Mouse (Mus musculus) embryonic fibroblast, embryonic 13.5 days (primary cell): Measurements from ENCODE around the gene Sim1. TPM values are rescaled to one million over a fixed set of nuclear protein-coding genes. Genes with fewer than 3 reads are reported as not detected.
A peak's percentile ranks its signal among the peaks of the same experiment; 100 is the strongest.

ENCODE experiments used
- H3K27ac ChIP-seq: 2 replicates; pipeline ENCODE4 v1.5.1; 2012; ENCODE audit warnings: low read length, control low read depth, inconsistent platforms; ENCODE audit not compliant: insufficient read depth
- H3K4me1 ChIP-seq: 2 replicates; pipeline ENCODE4 v1.6.1; 2011; ENCODE audit warnings: low read length; ENCODE audit not compliant: control insufficient read depth, insufficient read depth
- H3K4me3 ChIP-seq: 2 replicates; pipeline ENCODE4 v1.5.1; 2011; ENCODE audit warnings: mild to moderate bottlenecking, control low read depth, low read length; ENCODE audit not compliant: insufficient read depth
- CTCF ChIP-seq: IDR thresholded peaks from 2 replicates; pipeline ENCODE4 v1.5.1; 2011; ENCODE audit warnings: mild to moderate bottlenecking, control low read depth, low read length, moderate library complexity, borderline replicate concordance; ENCODE audit not compliant: insufficient read depth
- POLR2A ChIP-seq: IDR thresholded peaks from 2 replicates; pipeline ENCODE4 v1.6.1; 2011; ENCODE audit warnings: low read depth, mild to moderate bottlenecking, control low read depth, low read length, moderate library complexity
- polyA plus RNA-seq: library from polyadenylated mRNA; stranded (reverse); fragments of >200 nt; gene quantifications from 2 replicates; pipeline ENCODE4 v1.2.4, GENCODE M21; 2011; ENCODE audit warnings: low read depth; ENCODE audit not compliant: missing spikeins, insufficient read length

Sim1 gene
- polyA plus RNA-seq, 1 experiment: 3.0 TPM

DNA sequence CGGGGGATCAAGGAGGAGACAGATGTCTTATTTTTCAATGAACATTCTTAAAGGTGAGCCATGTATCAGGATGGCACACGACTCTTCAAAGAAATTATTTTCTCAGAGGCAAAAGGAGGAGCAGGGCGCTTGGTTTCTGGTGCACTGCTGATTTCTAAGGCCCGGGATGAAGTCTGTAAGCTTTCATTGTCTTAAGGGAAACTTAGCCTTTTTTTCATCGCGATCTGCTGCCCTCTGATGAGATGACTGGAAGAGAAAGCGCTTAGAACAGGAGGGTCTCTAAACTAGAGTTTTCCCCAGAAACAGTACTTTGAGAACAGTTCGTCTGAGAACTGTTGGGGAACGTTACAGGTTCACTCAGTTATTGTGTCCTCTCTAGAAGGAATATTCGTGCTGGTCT, 1.0 kb upstream of the Sim1 start:
- Histone ChIP-seq H3K4me3 (no peak overlapping the region), H3K4me1 (no peaks in the 10 kb centered on the region), H3K27ac (no peak overlapping the region)
- no peak for TF ChIP-seq POLR2A
- TF ChIP-seq CTCF: no peak

DNA sequence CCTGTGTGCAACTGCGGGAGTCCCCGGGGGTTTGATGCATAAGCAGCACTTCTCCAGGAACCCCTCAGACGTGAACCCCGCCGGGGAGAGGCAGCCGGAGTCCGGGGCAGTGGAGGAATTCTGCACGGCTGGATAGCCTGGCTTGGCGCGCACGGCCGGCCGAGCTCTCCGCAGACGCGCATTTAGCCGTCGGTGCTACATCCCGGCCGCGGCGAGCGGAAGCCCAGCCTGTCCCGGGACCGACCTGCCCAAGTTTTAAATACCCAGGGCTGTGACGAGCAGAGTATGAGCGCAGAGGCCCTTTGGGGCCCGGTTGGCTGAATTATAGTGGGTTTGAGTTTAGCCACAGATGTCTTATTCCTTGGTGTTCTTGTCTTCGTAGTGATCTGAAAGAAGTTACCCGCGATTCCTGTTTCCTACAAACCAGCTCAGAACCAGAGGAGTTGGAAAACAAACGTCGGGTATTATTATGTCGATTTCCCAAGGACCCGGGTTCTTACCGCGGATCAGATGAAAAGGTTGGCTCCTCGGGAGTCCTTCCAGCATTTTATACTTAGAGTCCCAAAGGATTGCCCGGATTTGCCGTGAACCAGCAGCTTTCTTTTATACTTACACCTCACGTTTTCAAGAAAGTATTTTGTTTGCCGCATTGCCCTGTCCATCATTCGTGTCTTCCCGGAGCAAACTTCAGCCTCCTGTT, 687 bp downstream of the Sim1 start:
- Histone ChIP-seq H3K4me1 (no peaks in the 10 kb centered on the region), H3K4me3 (peak overlapping the region; percentile 26), H3K27ac (no peak overlapping the region)
- TF ChIP-seq CTCF (no peak), POLR2A (no peak)

GRCm38 (mm10) chr10:50895881-50896766, 1.6 kb downstream of the Sim1 start:
- no peak for TF ChIP-seq CTCF
- no peak for TF ChIP-seq POLR2A
- peak overlapping the region; percentile 9; the same call in 1 of the 2 replicates for H3K4me3 ChIP-seq
- no peak overlapping the region for H3K27ac ChIP-seq
- no peaks in the 10 kb centered on the region for H3K4me1 ChIP-seq

DNA sequence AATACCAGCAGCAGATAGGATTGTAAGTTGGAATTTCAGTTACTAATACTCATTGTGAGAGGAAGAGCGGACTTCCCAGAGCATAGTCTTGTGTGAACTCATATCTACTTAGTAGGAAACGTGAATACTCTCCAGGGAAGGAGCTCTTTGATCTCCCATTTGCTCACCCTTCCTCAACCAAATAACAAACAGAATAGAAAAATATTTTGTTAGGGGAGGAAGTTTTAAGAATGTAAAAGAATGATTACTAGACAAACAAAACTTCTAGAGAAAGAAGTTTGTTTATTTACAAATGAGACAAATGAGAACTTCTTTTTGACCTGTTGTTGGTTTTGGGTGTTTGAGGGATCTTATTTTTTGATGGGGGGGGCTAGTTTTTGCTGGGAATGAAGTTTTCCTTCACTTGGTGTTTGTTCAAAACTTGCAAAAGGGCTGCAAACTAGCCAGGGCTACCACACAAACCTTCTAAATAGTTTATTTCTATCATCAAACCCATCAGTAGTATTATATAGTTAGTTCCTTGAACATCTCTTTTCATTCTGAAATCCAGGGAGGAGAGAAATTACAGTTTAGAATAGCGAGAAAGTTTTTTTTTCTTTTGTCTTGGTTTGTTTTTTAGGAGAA, 2.3 kb downstream of the Sim1 start:
- Histone ChIP-seq H3K4me3 (no peak overlapping the region), H3K27ac (no peak overlapping the region), H3K4me1 (no peaks in the 10 kb centered on the region)
- TF ChIP-seq CTCF (no peak), POLR2A (no peak)

GRCm38 (mm10) chr10:50897530-50898471, 3.2 kb downstream of the Sim1 start:
- H3K4me3 ChIP-seq: no peak overlapping the region
- H3K4me1 ChIP-seq: no peaks in the 10 kb centered on the region
- no peak overlapping the region for H3K27ac ChIP-seq
- TF ChIP-seq POLR2A (no peak), CTCF (no peak)

DNA sequence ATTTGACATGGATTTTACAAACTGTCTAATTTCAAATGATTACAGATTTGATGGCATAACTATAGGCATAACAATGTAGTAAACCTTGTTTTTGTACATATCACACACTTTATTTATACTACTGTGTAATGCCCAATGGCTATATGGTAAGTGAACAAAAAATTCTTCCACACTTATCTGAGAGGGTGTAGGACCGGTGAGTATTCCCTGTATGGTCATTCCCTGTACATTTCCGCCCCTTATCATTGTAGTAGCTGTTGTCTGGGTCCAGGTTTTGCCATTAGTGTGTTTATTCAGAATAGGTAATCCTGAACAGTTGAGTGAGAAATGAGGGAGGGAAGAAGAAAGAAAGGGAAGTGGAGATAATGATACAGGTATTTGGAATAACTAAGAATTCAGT, 4.1 kb downstream of the Sim1 start:
- H3K4me3 ChIP-seq: no peak overlapping the region

DNA sequence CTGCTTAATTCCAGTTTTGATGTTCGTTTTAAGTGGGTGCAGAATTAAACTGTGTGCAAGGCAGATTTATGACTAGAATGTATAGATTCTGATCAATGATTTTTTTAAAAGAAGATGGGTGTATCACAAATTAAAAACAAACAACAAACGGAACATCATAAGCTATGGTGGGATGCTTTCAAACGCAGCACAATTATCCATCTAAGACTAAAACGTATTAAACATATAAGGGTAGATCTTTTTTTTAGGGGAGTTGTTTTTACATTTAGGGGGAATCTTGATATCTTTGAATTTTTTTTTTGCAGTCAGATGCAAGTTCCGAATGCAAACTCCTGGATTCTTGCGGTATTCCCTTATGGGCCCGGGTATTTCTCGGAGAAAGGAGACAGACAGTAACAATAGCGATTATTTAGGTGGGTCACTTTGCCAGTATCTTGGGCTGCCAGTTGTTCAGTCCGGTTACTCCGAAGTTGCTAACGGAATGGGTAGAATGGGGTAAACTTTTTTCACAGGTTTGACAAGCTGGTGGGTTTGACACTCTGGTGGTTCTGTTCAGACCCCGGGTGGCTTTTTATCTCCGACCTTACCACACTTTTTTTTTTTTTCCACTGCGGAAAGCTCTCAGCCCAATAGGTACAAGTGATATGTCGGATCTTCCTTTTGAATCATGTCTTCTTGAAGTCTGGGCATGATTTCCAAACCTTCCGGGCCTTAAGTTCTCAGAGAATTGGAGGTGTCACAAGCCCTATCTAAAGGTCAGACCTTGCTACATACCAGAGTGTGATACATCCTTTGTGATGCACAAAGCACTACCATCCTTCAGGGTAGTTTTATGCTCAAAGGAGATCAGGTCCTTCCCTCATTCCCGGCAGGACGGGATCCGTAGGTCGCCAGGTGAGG, 5.5 kb downstream of the Sim1 start:
- no peak for TF ChIP-seq POLR2A
- TF ChIP-seq CTCF: no peak

More for the DNA sequence above, 4.1 kb downstream of the Sim1 start:
- TF ChIP-seq POLR2A: no peak
- TF ChIP-seq CTCF: no peak
- Histone ChIP-seq H3K4me1 (no peaks in the 10 kb centered on the region), H3K27ac (no peak overlapping the region)

More for the DNA sequence above, 5.5 kb downstream of the Sim1 start:
- Histone ChIP-seq H3K4me1 (no peaks in the 10 kb centered on the region), H3K4me3 (no peak overlapping the region), H3K27ac (no peak overlapping the region)
